Mouse (Mus musculus): ENCODE results near the gene Nt5c2.

The Nt5c2 gene

DNA sequence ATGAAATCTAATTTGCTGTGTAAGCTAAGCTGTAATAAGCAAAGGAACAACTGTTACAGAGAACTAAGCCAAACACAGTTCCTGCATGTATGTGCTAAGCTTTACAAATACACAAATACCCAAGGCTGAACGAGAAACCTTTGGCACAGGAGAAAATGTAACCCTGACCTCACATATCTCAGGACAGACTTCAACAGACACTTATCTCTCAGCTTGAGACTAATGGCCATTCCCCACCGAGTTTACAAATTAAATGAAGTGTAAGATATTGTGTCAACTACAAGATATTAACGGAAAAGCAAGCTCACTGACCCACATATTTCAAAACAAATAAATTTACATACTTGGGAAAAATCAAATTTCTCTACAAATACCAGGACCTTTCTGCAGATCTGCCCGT lies 86.8 kb downstream of the Nt5c2 start:
- no peak for DNase-seq (ENCODE audit: low spot score)

DNA sequence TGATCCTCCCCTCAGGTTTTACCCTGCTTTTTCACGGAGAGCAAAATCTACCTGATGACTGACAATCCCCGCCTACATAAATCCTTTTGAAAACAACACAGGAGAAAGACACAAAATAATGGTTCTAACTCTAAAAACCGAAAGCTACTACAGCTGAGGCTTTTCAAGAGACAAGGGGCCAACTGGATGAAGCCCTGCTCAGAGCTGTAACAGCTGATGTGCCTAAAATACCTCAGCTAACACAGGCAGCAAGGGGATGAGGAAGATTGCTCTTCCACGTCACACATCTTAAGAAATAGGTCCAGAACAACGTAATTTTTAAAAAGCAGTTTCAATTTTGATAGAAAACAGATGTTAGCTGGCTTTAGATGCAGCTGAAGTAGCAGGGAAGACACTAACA lies 88.0 kb downstream of the Nt5c2 start:
- no peak for DNase-seq (ENCODE audit: low spot score)

- DNase-seq (ENCODE audit: low spot score) = no peak
Observed at GRCm38 (mm10) chr19:46926357-46926756, 88.6 kb downstream of the Nt5c2 start.

- no peak for DNase-seq (ENCODE audit: low spot score)
Observed at GRCm38 (mm10) chr19:46920571-46920970, 94.4 kb downstream of the Nt5c2 start.

GRCm38 (mm10) chr19:46915406-46916080 lies 99.4 kb downstream of the Nt5c2 start:
- peak; percentile 39 for DNase-seq (ENCODE audit: low spot score)

GRCm38 (mm10) chr19:46913626-46914025 lies 101.3 kb downstream of the Nt5c2 start:
- no peak for DNase-seq (ENCODE audit: low spot score)

GRCm38 (mm10) chr19:46911492-46911891 lies 103.5 kb downstream of the Nt5c2 start:
- DNase-seq (ENCODE audit: low spot score) = no peak

- DNase-seq (ENCODE audit: low spot score) = no peak
Observed at GRCm38 (mm10) chr19:46908977-46909376, 106.0 kb downstream of the Nt5c2 start.

- DNase-seq (ENCODE audit: low spot score) = no peak
Observed at GRCm38 (mm10) chr19:46908207-46908606, 106.7 kb downstream of the Nt5c2 start.

DNA sequence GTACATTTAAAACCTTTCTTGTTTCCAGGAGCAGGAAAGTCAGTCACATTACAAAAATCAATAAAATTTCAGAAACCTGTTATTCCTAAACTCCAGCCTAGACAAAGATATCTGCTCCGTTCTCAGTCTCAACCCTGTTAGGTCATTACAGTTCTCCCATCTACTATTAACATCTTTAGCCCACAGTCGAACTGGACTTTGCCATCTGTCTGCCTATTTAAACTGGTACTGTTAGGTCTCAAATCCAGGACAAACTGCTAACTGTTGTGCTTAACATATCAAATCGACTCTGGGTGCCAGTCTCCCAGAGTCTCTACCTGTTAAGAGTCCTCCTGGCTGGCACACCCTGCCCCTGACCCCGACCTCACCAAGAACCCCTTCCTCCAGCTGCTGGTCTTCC lies 109.0 kb downstream of the Nt5c2 start:
- DNase-seq (ENCODE audit: low spot score) = no peak

DNA sequence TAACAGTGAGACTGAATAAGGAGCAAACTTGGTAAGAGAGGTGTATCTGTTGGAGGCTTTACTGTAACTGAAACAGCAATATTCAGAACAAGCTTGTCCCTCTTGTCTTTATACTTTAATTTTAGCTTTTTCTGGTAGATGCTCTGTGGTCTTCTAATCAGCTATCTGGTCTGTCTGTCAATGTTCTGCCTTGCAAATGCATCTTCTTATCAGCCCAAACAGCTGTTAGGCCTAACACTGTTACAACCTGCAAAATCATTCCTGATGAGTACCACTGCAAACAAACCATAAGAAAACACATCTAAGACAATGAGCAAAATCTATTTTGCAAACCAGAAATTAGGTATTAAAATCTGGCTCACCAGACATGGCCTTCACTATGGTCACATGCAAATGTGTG lies 109.6 kb downstream of the Nt5c2 start:
- no peak for DNase-seq (ENCODE audit: low spot score)

GRCm38 (mm10) chr19:46904907-46905306 lies 110.0 kb downstream of the Nt5c2 start:
- no peak for DNase-seq (ENCODE audit: low spot score)

GRCm38 (mm10) chr19:46903379-46903778 lies 111.6 kb downstream of the Nt5c2 start:
- no peak for DNase-seq (ENCODE audit: low spot score)

GRCm38 (mm10) chr19:46901323-46901722 lies 113.6 kb downstream of the Nt5c2 start:
- DNase-seq (ENCODE audit: low spot score) = no peak

DNA sequence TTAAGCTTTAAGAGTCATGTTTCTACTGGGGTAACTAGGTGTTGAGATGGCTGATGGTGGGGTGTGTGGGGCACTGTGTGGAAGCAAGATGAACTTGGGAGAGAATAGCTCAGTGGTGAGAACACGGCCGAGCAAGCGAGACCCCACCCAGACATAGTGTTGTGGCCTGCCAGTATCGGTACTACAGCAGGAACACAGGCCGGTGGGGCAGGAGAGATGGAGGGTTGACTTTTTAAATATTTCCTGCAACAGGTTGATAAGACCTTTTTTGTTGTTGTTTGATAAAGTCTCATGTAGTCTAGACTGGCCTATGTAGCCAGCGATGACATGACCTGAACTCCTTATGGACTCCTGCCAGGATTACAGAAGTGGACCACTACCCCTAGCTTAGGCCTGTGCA lies 114.2 kb downstream of the Nt5c2 start:
- DNase-seq (ENCODE audit: low spot score) = no peak

GRCm38 (mm10) chr19:46899871-46900270 lies 115.1 kb downstream of the Nt5c2 start:
- DNase-seq (ENCODE audit: low spot score) = no peak

DNA sequence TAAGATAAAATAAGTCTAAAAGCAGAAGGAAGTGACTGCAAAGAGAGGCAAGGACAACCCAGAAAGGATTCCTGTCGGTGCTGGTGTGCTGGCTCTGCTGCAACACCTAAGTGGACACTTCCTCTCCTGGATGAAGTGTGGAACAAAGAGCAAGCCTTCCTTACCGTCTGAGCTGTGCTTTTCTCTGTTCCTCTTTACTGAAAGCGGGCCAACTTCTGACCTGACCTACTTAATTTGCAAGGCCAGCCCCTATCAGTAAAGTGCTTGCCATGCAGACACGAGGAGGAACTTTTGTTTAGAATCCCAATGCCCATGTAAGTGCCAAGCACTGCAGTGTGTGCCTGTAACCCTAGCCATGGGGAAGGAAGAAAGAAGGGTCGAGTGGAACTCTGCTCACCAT lies 115.6 kb downstream of the Nt5c2 start:
- no peak for DNase-seq (ENCODE audit: low spot score)

- DNase-seq (ENCODE audit: low spot score) = no peak
Observed at GRCm38 (mm10) chr19:46898222-46898621, 116.7 kb downstream of the Nt5c2 start.

GRCm38 (mm10) chr19:46897135-46897534 lies 117.8 kb downstream of the Nt5c2 start:
- DNase-seq (ENCODE audit: low spot score) = no peak

- DNase-seq (ENCODE audit: low spot score) = no peak
Observed at GRCm38 (mm10) chr19:46893484-46893883, 121.5 kb downstream of the Nt5c2 start.

DNA sequence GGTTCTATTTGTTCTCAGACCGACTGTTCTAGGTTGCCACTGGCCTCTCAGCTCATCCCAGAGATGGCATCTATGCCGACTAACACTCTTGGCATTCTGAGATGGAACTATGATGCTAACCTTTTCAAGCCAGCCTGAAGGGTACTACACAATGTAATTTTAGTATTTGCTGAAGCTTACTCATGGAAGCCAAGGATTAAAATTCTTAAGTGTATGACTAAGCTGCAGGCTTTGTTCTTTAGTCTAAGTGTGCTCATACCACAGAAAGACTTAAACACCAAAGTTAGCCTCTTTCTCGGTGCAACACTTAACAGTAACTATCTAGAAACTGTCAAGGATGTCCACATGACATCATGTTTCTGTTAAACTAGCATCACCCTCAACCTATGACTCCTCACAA lies 122.1 kb downstream of the Nt5c2 start:
- no peak for DNase-seq (ENCODE audit: low spot score)

- no peak for DNase-seq (ENCODE audit: low spot score)
Observed at GRCm38 (mm10) chr19:46890657-46891056, 124.3 kb downstream of the Nt5c2 start.

DNA sequence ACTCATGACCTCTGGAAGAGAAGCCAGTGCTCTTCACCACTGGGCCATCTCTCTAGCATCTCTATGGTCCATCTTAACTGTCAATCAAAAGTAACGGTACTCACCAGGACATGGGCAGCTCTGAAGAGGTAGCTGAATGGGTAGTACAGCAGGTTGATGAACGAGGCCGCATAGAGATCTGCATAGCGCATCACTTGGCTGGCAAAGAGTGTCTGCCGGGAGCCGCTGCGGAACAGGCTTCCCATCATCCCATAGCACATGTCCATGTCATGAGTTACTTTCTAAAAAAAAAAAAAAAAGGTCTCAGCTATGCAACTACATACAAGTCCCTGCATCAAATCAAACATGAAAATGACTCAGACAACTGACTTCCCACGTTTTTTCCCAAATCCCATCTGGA lies 125.3 kb downstream of the Nt5c2 start:
- DNase-seq (ENCODE audit: low spot score) = no peak

DNA sequence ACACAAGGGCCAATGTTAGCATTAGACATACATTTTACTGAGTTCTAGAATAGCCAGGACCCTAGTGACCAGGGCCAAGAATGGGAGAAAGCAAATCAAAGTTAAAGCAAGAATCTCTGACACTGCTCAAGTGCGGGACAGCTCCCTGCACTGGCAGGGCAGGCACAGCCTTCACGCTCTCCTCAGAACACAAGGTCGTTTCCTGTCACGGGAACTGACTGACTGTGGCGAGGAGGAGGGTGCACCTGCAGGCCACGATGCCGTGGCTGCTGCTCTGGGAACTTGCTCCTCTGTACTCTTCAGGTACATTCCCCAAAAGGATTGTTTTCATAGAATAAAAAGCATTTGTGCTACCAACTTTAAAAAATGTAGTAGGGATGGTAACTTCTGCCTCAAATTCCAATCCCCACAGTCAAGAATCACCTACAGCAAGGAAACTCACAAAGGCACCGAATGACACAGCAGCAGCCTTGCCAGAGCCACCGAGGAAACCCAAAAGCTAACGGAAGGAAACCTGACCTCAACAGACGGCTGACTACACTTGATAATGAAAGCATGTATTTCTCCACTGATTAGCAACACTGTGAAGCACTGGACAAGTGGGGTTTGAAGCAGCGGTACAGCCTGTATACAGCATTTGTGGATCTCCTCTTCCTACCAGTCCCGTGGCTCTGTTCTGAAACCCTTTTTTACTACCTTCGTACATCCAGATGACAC lies 127.0 kb downstream of the Nt5c2 start:
- no peak for DNase-seq (ENCODE audit: low spot score)

All from embryo, embryonic 10.5 days (tissue).